Comparison of ENCODE assay signal across 24 mouse cellular contexts in the genomic region with DNA sequence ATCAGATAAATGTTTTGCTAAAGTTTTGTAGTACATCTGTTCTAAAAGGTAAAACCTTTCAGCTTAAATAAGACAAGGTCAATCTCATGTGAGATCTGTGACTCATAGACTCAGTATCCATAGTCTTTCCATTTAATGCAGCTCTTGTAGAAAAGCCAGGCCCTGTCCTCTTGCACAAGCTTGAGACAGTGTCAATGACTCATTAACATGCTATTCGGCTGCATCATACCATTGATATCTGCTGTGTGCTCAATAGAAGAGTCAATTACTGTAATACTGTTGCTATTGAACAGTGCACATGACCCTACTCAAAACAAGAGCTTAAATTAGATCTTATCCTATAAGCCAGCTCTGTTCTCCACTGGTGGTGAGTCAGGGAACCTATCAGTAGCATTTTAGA.
DNase-seq lines count a peak whose midpoint lies in the region; TF ChIP-seq lines count a peak whose summit lies in the region.
"Had no signal": no experiment of that assay in that cellular context is flagged by ENCODE, and none has a peak within 500 bp of the region (broad histone marks: within the 10 kb centered on the region; RNA-seq: fewer than 3 reads in every experiment).

No protein-coding gene starts in this region.

- no peak overlapping the region for H3ac ChIP-seq in C2C12 (ENCODE audit: control insufficient read depth, insufficient read length, low read depth)

- DNase-seq in Muller cell, postnatal 12 days (ENCODE audit: inconsistent ontology term), result peak; percentile 79
- DNase-seq in cerebellum, postnatal 25 days, result no peak
- no peak for DNase-seq in gastrocnemius, postnatal 25 days
- no peak for DNase-seq in right cerebral cortex, adult 18-20 months
- DNase-seq: adrenal gland, postnatal 25 days; cerebellum, adult 18-20 months; cerebellum, adult 9-10 months; cerebellum, postnatal 14 days; gastrocnemius, postnatal 10 days; heart, adult 11 months; heart, postnatal 14 days; heart, postnatal 4 days; kidney, adult 18-20 months had no signal

- no peaks in the 10 kb centered on the region for H3K79me2 ChIP-seq in C2C12 (ENCODE audit: control insufficient read depth, insufficient read depth)

- no peaks in the 10 kb centered on the region for H3K79me3 ChIP-seq in C2C12 (ENCODE audit: low read depth)

- H3K4me3 ChIP-seq in C2C12 (ENCODE audit: insufficient read depth, poor library complexity, severe bottlenecking), result no peak overlapping the region
- no peak overlapping the region for H3K4me3 ChIP-seq in embryonic fibroblast, embryonic 13.5 days (ENCODE audit: insufficient read depth, low read length)
- H3K4me3 ChIP-seq: embryonic facial prominence, embryonic 12.5 days; embryonic facial prominence, embryonic 15.5 days; erythroblast, embryonic 14.5 days; forebrain, embryonic 12.5 days; forebrain, embryonic 15.5 days; heart, embryonic 10.5 days; heart, embryonic 13.5 days had no signal

- H3K27ac ChIP-seq in embryonic fibroblast, embryonic 13.5 days (ENCODE audit: insufficient read depth, low read length), result peak overlapping the region; percentile 7; the same call in 1 of the 2 replicates
- H3K27ac ChIP-seq: embryonic facial prominence, embryonic 12.5 days; embryonic facial prominence, embryonic 15.5 days; forebrain, embryonic 12.5 days; forebrain, embryonic 15.5 days; heart, embryonic 10.5 days; heart, embryonic 13.5 days; hindbrain, embryonic 14.5 days; hindbrain, postnatal 0 days had no signal

- TF ChIP-seq POLR2A in embryonic fibroblast, embryonic 13.5 days (IDR thresholded peaks at IDR 0.05; ENCODE audit: low read depth, low read length), result no peak

- TF ChIP-seq CTCF in C2C12 (IDR thresholded peaks at IDR 0.05; ENCODE audit: control insufficient read depth, insufficient read depth, insufficient read length), result no peak
- no peak for TF ChIP-seq CTCF in embryonic fibroblast, embryonic 13.5 days (IDR thresholded peaks at IDR 0.05; ENCODE audit: borderline replicate concordance, insufficient read depth, low read length)

- no peaks in the 10 kb centered on the region for H3K4me1 ChIP-seq in embryonic fibroblast, embryonic 13.5 days (ENCODE audit: control insufficient read depth, insufficient read depth, low read length)
- H3K4me1 ChIP-seq: embryonic facial prominence, embryonic 12.5 days; embryonic facial prominence, embryonic 15.5 days; forebrain, embryonic 12.5 days; forebrain, embryonic 15.5 days; heart, embryonic 10.5 days; heart, embryonic 13.5 days had no signal

- no peaks in the 10 kb centered on the region for H3K27me3 ChIP-seq in C2C12 (ENCODE audit: control insufficient read depth, insufficient read depth, insufficient read length)
- H3K27me3 ChIP-seq: embryonic facial prominence, embryonic 12.5 days; embryonic facial prominence, embryonic 15.5 days; forebrain, embryonic 12.5 days; forebrain, embryonic 15.5 days; heart, embryonic 13.5 days had no signal

- no peaks in the 10 kb centered on the region for H3K36me3 ChIP-seq in C2C12 (ENCODE audit: control insufficient read depth, insufficient read depth)
- H3K36me3 ChIP-seq: embryonic facial prominence, embryonic 12.5 days; embryonic facial prominence, embryonic 15.5 days; forebrain, embryonic 12.5 days; forebrain, embryonic 15.5 days; heart, embryonic 10.5 days; heart, embryonic 13.5 days had no signal

TF ChIP-seq in C2C12, 6 proteins besides CTCF, POLR2A, EP300 and RAD21:
- TF ChIP-seq MYOG (IDR thresholded peaks at IDR 0.05; ENCODE audit: control insufficient read depth, extremely low read depth, insufficient read length) (no peak), CEBPB (IDR thresholded peaks at IDR 0.05; ENCODE audit: low read depth) (peak; percentile 20), MAX (IDR thresholded peaks at IDR 0.05) (no peak)
